Mouse (Mus musculus): Measurements from ENCODE around the gene Cacna1b. TPM values are rescaled to one million over a fixed set of nuclear protein-coding genes. Genes with fewer than 3 reads are reported as not detected.
A peak's percentile ranks its signal among the peaks of the same experiment; 100 is the strongest.

Cacna1b gene
- polyA plus RNA-seq, 1 experiment from 2014 or later, result 0.47 TPM

DNA sequence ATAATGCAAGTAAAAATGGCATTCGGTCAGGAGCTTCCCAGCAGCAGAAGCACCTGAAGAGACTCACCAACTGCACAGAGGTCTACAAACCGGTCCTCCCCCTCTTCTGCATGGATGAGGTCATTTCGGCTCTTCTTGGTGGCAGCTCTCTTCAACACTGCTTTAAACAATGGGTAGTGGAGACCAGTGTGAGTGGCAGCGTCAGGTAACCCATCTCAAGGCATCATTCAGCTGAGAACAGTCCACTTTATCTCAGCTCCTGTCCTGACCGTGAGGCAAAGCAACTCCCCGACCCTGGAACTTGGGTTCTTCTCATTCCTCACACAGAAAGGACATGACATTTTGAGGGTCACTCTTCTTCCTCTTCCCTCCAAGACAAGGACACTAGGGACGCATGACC, 45.0 kb downstream of the Cacna1b start:
- Histone ChIP-seq H3K4me3 (ENCODE audit: low read depth, low read length) (no peak overlapping the region), H3K27ac (ENCODE audit: low read depth, low read length) (no peak overlapping the region), H3K9me3 (ENCODE audit: control insufficient read depth) (no peaks in the 10 kb centered on the region), H3K4me2 (replicated peaks; ENCODE audit: low read depth) (no peak overlapping the region), H3K9ac (ENCODE audit: low read depth, low read length) (no peak overlapping the region), H3K27me3 (replicated peaks; ENCODE audit: control insufficient read depth, insufficient read depth, low read length) (no peaks in the 10 kb centered on the region), H3K4me1 (replicated peaks; ENCODE audit: control insufficient read depth, insufficient read depth, low read length) (no peaks in the 10 kb centered on the region), H3K36me3 (ENCODE audit: control insufficient read depth, insufficient read depth) (no peaks in the 10 kb centered on the region)
- ATAC-seq, result no peak
- whole genome bisulfite sequencing, result 84% methylated on average over 7 of the region's 7 CpGs
- no peak for TF ChIP-seq CTCF (IDR thresholded peaks at IDR 0.05; ENCODE audit: low read depth)

DNA sequence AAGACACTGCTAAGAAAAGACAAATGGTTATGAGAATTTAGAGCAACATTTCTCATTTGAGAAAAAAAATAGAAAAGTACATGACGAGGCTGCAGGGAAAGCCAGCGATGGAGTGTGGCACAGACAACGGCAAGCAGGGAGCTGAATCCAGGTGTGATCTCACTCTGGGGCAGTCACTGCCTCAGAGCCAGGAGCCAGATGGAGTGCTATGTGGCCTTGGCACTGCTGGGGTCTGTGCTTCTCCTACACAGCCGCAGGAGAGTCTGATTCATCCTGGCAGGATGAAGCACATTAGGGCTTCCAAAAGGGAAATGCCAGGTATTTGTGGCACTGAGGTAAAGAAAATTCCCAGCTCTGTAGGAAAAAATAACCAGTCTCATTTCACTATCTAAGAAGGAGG, 45.5 kb downstream of the Cacna1b start:
- Histone ChIP-seq H3K4me2 (replicated peaks; ENCODE audit: low read depth) (no peak overlapping the region), H3K9ac (ENCODE audit: low read depth, low read length) (no peak overlapping the region), H3K4me3 (ENCODE audit: low read depth, low read length) (no peak overlapping the region), H3K4me1 (replicated peaks; ENCODE audit: control insufficient read depth, insufficient read depth, low read length) (no peaks in the 10 kb centered on the region), H3K27me3 (replicated peaks; ENCODE audit: control insufficient read depth, insufficient read depth, low read length) (no peaks in the 10 kb centered on the region), H3K27ac (ENCODE audit: low read depth, low read length) (no peak overlapping the region), H3K9me3 (ENCODE audit: control insufficient read depth) (no peaks in the 10 kb centered on the region), H3K36me3 (ENCODE audit: control insufficient read depth, insufficient read depth) (no peaks in the 10 kb centered on the region)
- WGBS, result 84% methylated on average over 4 of the region's 4 CpGs
- no peak for TF ChIP-seq CTCF (IDR thresholded peaks at IDR 0.05; ENCODE audit: low read depth)
- ATAC-seq, result no peak

DNA sequence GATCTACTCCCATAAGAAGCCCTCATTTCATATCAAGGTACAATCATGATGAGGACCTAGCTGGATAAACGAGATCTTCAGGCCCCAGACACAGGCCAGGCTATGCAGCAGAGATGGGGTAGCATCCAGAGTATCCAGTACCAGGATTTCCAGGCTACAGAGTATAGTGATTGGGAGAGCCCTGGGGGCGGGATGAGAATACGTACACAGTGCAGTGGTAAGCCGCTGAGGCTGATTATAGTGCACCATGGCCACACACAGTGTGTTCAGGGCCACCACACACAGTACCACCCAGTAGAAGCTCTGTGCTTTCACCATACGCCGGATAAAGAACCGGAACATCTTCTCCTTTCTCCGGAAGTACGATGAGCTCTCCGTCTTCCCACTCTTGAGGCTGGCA, 57.0 kb downstream of the Cacna1b start:
- Histone ChIP-seq H3K4me2 (replicated peaks; ENCODE audit: low read depth) (no peak overlapping the region), H3K9ac (ENCODE audit: low read depth, low read length) (no peak overlapping the region), H3K36me3 (ENCODE audit: control insufficient read depth, insufficient read depth) (no peaks in the 10 kb centered on the region), H3K4me1 (replicated peaks; ENCODE audit: control insufficient read depth, insufficient read depth, low read length) (no peaks in the 10 kb centered on the region), H3K27ac (ENCODE audit: low read depth, low read length) (no peak overlapping the region), H3K9me3 (ENCODE audit: control insufficient read depth) (no peaks in the 10 kb centered on the region), H3K4me3 (ENCODE audit: low read depth, low read length) (no peak overlapping the region), H3K27me3 (replicated peaks; ENCODE audit: control insufficient read depth, insufficient read depth, low read length) (no peaks in the 10 kb centered on the region)
- 76% methylated on average over 10 of the region's 10 CpGs for WGBS
- TF ChIP-seq CTCF (IDR thresholded peaks at IDR 0.05; ENCODE audit: low read depth), result no peak
- no peak for ATAC-seq

DNA sequence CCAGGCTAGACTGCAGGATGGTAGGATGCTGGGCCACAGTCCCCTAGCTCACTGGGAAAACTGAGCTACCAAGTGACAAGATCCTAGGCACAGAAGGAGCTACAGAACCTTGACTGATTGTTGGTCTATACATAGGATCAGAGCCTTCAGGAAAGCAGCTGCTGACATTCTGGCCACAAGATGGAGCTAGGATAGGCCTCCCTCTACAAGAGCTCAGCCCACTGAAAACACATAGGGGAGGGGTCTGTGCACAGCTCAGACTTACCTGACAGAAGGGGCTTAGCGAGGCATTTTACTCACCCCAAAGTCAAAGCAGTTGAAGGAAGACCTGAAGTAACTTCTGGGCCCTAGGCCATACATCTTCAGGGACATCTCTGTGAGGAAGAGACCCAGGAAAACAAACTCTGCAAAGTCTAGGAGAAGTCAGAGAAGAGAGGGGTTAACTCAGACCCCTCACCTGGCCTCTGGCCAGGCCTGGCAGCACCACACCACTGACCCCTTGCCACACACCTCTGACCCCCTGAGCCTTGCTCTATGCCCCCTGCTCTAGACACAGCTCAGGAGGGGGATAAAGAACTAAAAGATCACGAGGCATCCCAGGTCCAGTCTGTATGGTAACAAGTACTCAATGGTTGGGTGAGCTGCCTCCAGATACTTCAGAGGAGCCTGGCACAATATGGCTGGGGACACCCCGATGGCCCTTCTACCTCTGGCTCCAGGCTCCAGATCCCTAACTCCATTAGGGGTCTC, 60.6 kb downstream of the Cacna1b start:
- ATAC-seq, result no peak
- H3K36me3 ChIP-seq (ENCODE audit: control insufficient read depth, insufficient read depth), result no peaks in the 10 kb centered on the region
- H3K27me3 ChIP-seq (replicated peaks; ENCODE audit: control insufficient read depth, insufficient read depth, low read length), result no peaks in the 10 kb centered on the region
- H3K9ac ChIP-seq (ENCODE audit: low read depth, low read length), result no peak overlapping the region
- H3K4me2 ChIP-seq (replicated peaks; ENCODE audit: low read depth), result no peak overlapping the region
- no peaks in the 10 kb centered on the region for H3K9me3 ChIP-seq (ENCODE audit: control insufficient read depth)
- peak; percentile 32; the same call in 1 of the 2 replicates for TF ChIP-seq CTCF (IDR thresholded peaks at IDR 0.05; ENCODE audit: low read depth)
- H3K4me3 ChIP-seq (ENCODE audit: low read depth, low read length), result no peak overlapping the region
- WGBS, result 77% methylated on average over 3 of the region's 3 CpGs
- H3K4me1 ChIP-seq (replicated peaks; ENCODE audit: control insufficient read depth, insufficient read depth, low read length), result no peaks in the 10 kb centered on the region
- no peak overlapping the region for H3K27ac ChIP-seq (ENCODE audit: low read depth, low read length)

DNA sequence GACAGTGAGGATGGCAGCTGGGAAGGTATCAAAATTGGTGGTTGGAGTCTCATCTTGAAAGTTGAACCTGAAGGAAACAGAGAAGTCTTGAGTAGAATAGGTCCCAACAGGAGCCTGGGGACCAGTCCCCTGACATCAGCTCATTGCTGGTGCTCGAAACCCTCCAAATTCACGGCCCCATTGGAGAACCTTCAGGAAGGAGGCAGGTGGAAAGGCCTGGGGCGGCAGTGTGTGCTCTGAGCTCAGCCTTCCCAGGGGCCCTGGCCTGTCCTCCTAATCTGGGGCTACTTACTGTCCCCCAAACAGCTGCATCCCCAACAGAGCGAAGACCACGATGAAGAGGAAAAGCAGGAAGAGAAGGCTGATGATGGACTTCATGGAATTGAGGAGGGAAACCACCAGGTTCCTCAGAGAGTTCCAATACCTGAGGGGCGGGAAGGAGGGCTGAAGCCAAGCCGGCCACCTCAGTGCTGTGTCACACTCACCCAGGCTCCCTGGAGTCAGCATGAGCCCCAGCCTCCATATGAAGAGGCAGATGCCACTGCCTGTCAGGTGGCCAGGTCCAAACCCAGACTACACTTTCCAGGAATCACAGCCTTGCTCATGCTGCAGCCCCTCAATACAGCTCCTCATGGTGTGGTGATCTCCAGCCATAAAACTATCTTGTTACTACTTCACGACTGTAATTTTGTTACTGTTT, 65.5 kb downstream of the Cacna1b start:
- H3K4me1 ChIP-seq (replicated peaks; ENCODE audit: control insufficient read depth, insufficient read depth, low read length), result no peaks in the 10 kb centered on the region
- no peak overlapping the region for H3K9ac ChIP-seq (ENCODE audit: low read depth, low read length)
- no peaks in the 10 kb centered on the region for H3K27me3 ChIP-seq (replicated peaks; ENCODE audit: control insufficient read depth, insufficient read depth, low read length)
- TF ChIP-seq CTCF (IDR thresholded peaks at IDR 0.05; ENCODE audit: low read depth), result no peak
- 82% methylated on average over 8 of the region's 8 CpGs for WGBS
- no peak overlapping the region for H3K27ac ChIP-seq (ENCODE audit: low read depth, low read length)
- H3K9me3 ChIP-seq (ENCODE audit: control insufficient read depth), result no peaks in the 10 kb centered on the region
- no peak overlapping the region for H3K4me2 ChIP-seq (replicated peaks; ENCODE audit: low read depth)
- H3K4me3 ChIP-seq (ENCODE audit: low read depth, low read length), result no peak overlapping the region
- ATAC-seq, result no peak
- H3K36me3 ChIP-seq (ENCODE audit: control insufficient read depth, insufficient read depth), result no peaks in the 10 kb centered on the region

DNA sequence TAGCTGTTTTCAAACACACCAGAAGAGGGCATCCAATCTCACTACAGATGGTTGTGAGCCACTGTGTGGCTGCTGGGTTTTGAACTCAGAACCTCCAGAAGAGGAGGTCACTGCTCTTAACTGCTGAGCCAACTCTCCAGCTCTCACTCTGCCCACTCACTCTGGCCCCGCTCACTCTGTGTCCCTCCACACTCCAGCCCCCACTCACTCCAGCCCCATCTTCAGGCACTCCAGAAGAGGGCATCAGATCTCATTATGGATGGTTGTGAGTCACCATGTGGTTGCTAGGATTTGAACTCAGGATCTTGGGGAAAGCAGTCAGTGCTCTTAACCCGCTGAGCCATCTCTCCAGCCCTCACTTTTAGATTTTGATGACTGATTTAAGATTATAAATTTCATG, 70.6 kb downstream of the Cacna1b start:
- no peaks in the 10 kb centered on the region for H3K36me3 ChIP-seq (ENCODE audit: control insufficient read depth, insufficient read depth)
- TF ChIP-seq CTCF (IDR thresholded peaks at IDR 0.05; ENCODE audit: low read depth), result no peak
- WGBS, result 96% methylated on average over 2 of the region's 2 CpGs
- H3K27ac ChIP-seq (ENCODE audit: low read depth, low read length), result no peak overlapping the region
- no peaks in the 10 kb centered on the region for H3K27me3 ChIP-seq (replicated peaks; ENCODE audit: control insufficient read depth, insufficient read depth, low read length)
- no peaks in the 10 kb centered on the region for H3K9me3 ChIP-seq (ENCODE audit: control insufficient read depth)
- no peak overlapping the region for H3K4me2 ChIP-seq (replicated peaks; ENCODE audit: low read depth)
- ATAC-seq, result no peak
- no peak overlapping the region for H3K4me3 ChIP-seq (ENCODE audit: low read depth, low read length)
- no peaks in the 10 kb centered on the region for H3K4me1 ChIP-seq (replicated peaks; ENCODE audit: control insufficient read depth, insufficient read depth, low read length)
- H3K9ac ChIP-seq (ENCODE audit: low read depth, low read length), result no peak overlapping the region

Measured in intestine, postnatal 0 days (tissue).